Mouse (Mus musculus) C2C12 (cell line): ENCODE data around the gene Rab42.

Source experiments
- CEBPB ChIP-seq: IDR thresholded peaks from one replicate; pipeline ENCODE4 v1.6.1; 2011; ENCODE audit warnings: low read depth, mild to moderate bottlenecking, control low read depth, moderate library complexity
- CTCF ChIP-seq: IDR thresholded peaks from one replicate; pipeline ENCODE4 v1.5.1; 2011; ENCODE audit not compliant: control insufficient read depth, insufficient read depth, insufficient read length
- FOSL1 ChIP-seq: IDR thresholded peaks from one replicate; pipeline ENCODE4 v1.8.0; 2011; ENCODE audit warnings: mild to moderate bottlenecking, low read length; ENCODE audit not compliant: poor library complexity, insufficient read depth, severe bottlenecking
- MAX ChIP-seq: IDR thresholded peaks from one replicate; pipeline ENCODE4 v1.6.1; 2011; ENCODE audit warnings: mild to moderate bottlenecking, control low read depth
- MYOD1 ChIP-seq: IDR thresholded peaks from one replicate; pipeline ENCODE4 v1.6.1; 2011; ENCODE audit warnings: low read depth; ENCODE audit not compliant: control insufficient read depth, insufficient read length
- MYOG ChIP-seq: IDR thresholded peaks from one replicate; pipeline ENCODE4 v1.6.1; 2011; ENCODE audit not compliant: control insufficient read depth, insufficient read length; ENCODE audit errors: extremely low read depth
- USF1 ChIP-seq: IDR thresholded peaks from one replicate; pipeline ENCODE4 v1.6.1; 2011; ENCODE audit warnings: low read depth, mild to moderate bottlenecking, control low read depth, moderate library complexity

DNA sequence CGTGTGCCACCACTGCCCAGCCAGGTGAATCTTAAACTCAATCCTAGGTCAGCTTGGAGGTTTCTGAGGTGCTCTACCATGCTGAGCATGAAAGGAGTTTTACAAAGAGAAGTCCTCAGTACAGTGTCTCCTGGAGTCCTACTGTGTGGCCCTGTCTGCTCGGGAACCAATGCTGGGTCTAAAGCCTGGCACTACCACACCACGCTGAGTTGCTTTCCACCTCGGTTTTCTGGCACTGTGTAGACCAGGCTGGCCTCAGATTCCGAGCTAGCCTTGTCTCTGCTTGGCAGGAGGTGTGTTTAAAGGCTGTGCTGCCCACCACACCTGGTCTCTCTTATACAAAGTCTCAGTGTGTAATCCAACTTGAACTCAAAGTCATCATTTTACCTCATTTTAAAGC, 9.4 kb upstream of the Rab42 start:
- TF ChIP-seq CTCF (no peak), MYOG (no peak), MYOD1 (no peak), MAX (no peak), USF1 (no peak), FOSL1 (no peak), CEBPB (no peak)
